Mouse (Mus musculus) granulocyte monocyte progenitor cell, adult 5-6 weeks (primary cell): ENCODE data around the gene Efna4. TPM values are rescaled to one million over a fixed set of nuclear protein-coding genes. Genes with fewer than 3 reads are reported as not detected.

Experiments
- total RNA-seq, 2 experiments: library from RNA; stranded (forward) in 1 of 2; stranded (reverse) in 1 of 2; fragments of 200-712, 200-1000 nt in 1 of 2; fragments of >200 nt in 1 of 2; fragmentation: Nextera tagmentation in 1 of 2; gene quantifications; 2 replicates each; pipeline ENCODE4 v1.2.3; 2014 to 2017

Gene Efna4
- total RNA-seq, 2 experiments from 2014 or later, result 2.1 TPM; not detected in 1

Other genes with a start within 250 kb of the Efna4 start
- gene Rusc1, start 244.7 kb downstream of the Efna4 start, total RNA-seq (2014; fragmentation: Nextera tagmentation), result 34.0 and 34.2 TPM in 2 replicates
- 11.4 and 19.3 TPM in 2 replicates for gene Rusc1, start 244.7 kb downstream of the Efna4 start, total RNA-seq (2017)
- gene Gm43738, start 236.9 kb downstream of the Efna4 start, total RNA-seq (2014; fragmentation: Nextera tagmentation), result not detected in 2 replicates
- gene Gm43738, start 236.9 kb downstream of the Efna4 start, total RNA-seq (2017), result not detected in 2 replicates
- 161 and 178 TPM in 2 replicates for gene Fdps, start 236.1 kb downstream of the Efna4 start, total RNA-seq (2014; fragmentation: Nextera tagmentation)
- 198 and 245 TPM in 2 replicates for gene Fdps, start 236.1 kb downstream of the Efna4 start, total RNA-seq (2017)
- 0.32 TPM in 1 of 2 replicates, not detected in the other for gene Pklr, start 201.9 kb downstream of the Efna4 start, total RNA-seq (2014; fragmentation: Nextera tagmentation)
- gene Pklr, start 201.9 kb downstream of the Efna4 start, total RNA-seq (2017), result 0.26 and 0.43 TPM in 2 replicates
- 0.77 TPM in 1 of 2 replicates, not detected in the other for gene Hcn3, start 177.8 kb downstream of the Efna4 start, total RNA-seq (2014; fragmentation: Nextera tagmentation)
- gene Hcn3, start 177.8 kb downstream of the Efna4 start, total RNA-seq (2017), result 0.56 and 0.82 TPM in 2 replicates
- gene Clk2, start 173.2 kb downstream of the Efna4 start, total RNA-seq (2014; fragmentation: Nextera tagmentation), result 74.6 and 80.2 TPM in 2 replicates
- gene Clk2, start 173.2 kb downstream of the Efna4 start, total RNA-seq (2017), result 51.8 and 67.1 TPM in 2 replicates
- gene Scamp3, start 160.6 kb downstream of the Efna4 start, total RNA-seq (2014; fragmentation: Nextera tagmentation), result 59.6 and 99.0 TPM in 2 replicates
- gene Scamp3, start 160.6 kb downstream of the Efna4 start, total RNA-seq (2017), result 32.9 and 37.2 TPM in 2 replicates
- 23.9 and 27.2 TPM in 2 replicates for gene Fam189b, start 154.9 kb downstream of the Efna4 start, total RNA-seq (2014; fragmentation: Nextera tagmentation)
- gene Fam189b, start 154.9 kb downstream of the Efna4 start, total RNA-seq (2017), result 2.5 and 2.9 TPM in 2 replicates
- 39.7 and 74.2 TPM in 2 replicates for gene Gba, start 135.1 kb downstream of the Efna4 start, total RNA-seq (2014; fragmentation: Nextera tagmentation)
- 49.3 and 50.5 TPM in 2 replicates for gene Gba, start 135.1 kb downstream of the Efna4 start, total RNA-seq (2017)
- not detected in 2 replicates for gene Thbs3, start 122.8 kb downstream of the Efna4 start, total RNA-seq (2014; fragmentation: Nextera tagmentation)
- gene Thbs3, start 122.8 kb downstream of the Efna4 start, total RNA-seq (2017), result 0.13 TPM in 1 of 2 replicates, not detected in the other
- gene Mtx1, start 110.9 kb downstream of the Efna4 start, total RNA-seq (2014; fragmentation: Nextera tagmentation), result 78.6 and 102 TPM in 2 replicates
- gene Mtx1, start 110.9 kb downstream of the Efna4 start, total RNA-seq (2017), result 76.4 and 114 TPM in 2 replicates
- not detected in 2 replicates for gene Muc1, start 109.0 kb downstream of the Efna4 start, total RNA-seq (2014; fragmentation: Nextera tagmentation)
- gene Muc1, start 109.0 kb downstream of the Efna4 start, total RNA-seq (2017), result 0.04 TPM in 1 of 2 replicates, not detected in the other
- 312 and 315 TPM in 2 replicates for gene Krtcap2, start 92.1 kb downstream of the Efna4 start, total RNA-seq (2014; fragmentation: Nextera tagmentation)
- 376 and 384 TPM in 2 replicates for gene Krtcap2, start 92.1 kb downstream of the Efna4 start, total RNA-seq (2017)
- 3.7 and 6.0 TPM in 2 replicates for gene Trim46, start 91.7 kb downstream of the Efna4 start, total RNA-seq (2014; fragmentation: Nextera tagmentation)
- 0.52 and 2.8 TPM in 2 replicates for gene Trim46, start 91.7 kb downstream of the Efna4 start, total RNA-seq (2017)
- gene Dpm3, start 78.7 kb downstream of the Efna4 start, total RNA-seq (2014; fragmentation: Nextera tagmentation), result 31.2 and 122 TPM in 2 replicates
- gene Dpm3, start 78.7 kb downstream of the Efna4 start, total RNA-seq (2017), result 86.0 and 91.7 TPM in 2 replicates
- gene Slc50a1, start 67.5 kb downstream of the Efna4 start, total RNA-seq (2014; fragmentation: Nextera tagmentation), result 55.0 and 80.7 TPM in 2 replicates
- 62.0 and 65.0 TPM in 2 replicates for gene Slc50a1, start 67.5 kb downstream of the Efna4 start, total RNA-seq (2017)
- gene Efna1, start 56.9 kb downstream of the Efna4 start, total RNA-seq (2014; fragmentation: Nextera tagmentation), result not detected in 2 replicates
- not detected in 2 replicates for gene Efna1, start 56.9 kb downstream of the Efna4 start, total RNA-seq (2017)
- gene Efna3, start 15.1 kb downstream of the Efna4 start, total RNA-seq (2014; fragmentation: Nextera tagmentation), result not detected in 2 replicates
- not detected in 2 replicates for gene Efna3, start 15.1 kb downstream of the Efna4 start, total RNA-seq (2017)
- gene Adam15, start 12.0 kb upstream of the Efna4 start, total RNA-seq (2014; fragmentation: Nextera tagmentation), result 42.7 and 80.7 TPM in 2 replicates
- 34.8 and 44.8 TPM in 2 replicates for gene Adam15, start 12.0 kb upstream of the Efna4 start, total RNA-seq (2017)
- not detected in 2 replicates for gene Dcst2, start 23.9 kb upstream of the Efna4 start, total RNA-seq (2014; fragmentation: Nextera tagmentation)
- gene Dcst2, start 23.9 kb upstream of the Efna4 start, total RNA-seq (2017), result not detected in 2 replicates
- gene Dcst1, start 27.2 kb upstream of the Efna4 start, total RNA-seq (2014; fragmentation: Nextera tagmentation), result not detected in 2 replicates
- gene Dcst1, start 27.2 kb upstream of the Efna4 start, total RNA-seq (2017), result not detected in 2 replicates
- gene Zbtb7b, start 56.7 kb upstream of the Efna4 start, total RNA-seq (2014; fragmentation: Nextera tagmentation), result 8.5 and 18.6 TPM in 2 replicates
- 7.5 and 14.0 TPM in 2 replicates for gene Zbtb7b, start 56.7 kb upstream of the Efna4 start, total RNA-seq (2017)
- gene Lenep, start 64.8 kb upstream of the Efna4 start, total RNA-seq (2014; fragmentation: Nextera tagmentation), result 0.64 and 2.1 TPM in 2 replicates
- gene Lenep, start 64.8 kb upstream of the Efna4 start, total RNA-seq (2017), result not detected in 2 replicates
- 27.5 and 41.7 TPM in 2 replicates for gene Flad1, start 73.8 kb upstream of the Efna4 start, total RNA-seq (2014; fragmentation: Nextera tagmentation)
- gene Flad1, start 73.8 kb upstream of the Efna4 start, total RNA-seq (2017), result 15.3 and 16.2 TPM in 2 replicates
- gene Cks1b, start 80.4 kb upstream of the Efna4 start, total RNA-seq (2014; fragmentation: Nextera tagmentation), result 178 and 260 TPM in 2 replicates
- gene Cks1b, start 80.4 kb upstream of the Efna4 start, total RNA-seq (2017), result 194 and 212 TPM in 2 replicates
- gene Shc1, start 80.4 kb upstream of the Efna4 start, total RNA-seq (2014; fragmentation: Nextera tagmentation), result 51.2 and 75.8 TPM in 2 replicates
- 37.7 and 49.1 TPM in 2 replicates for gene Shc1, start 80.4 kb upstream of the Efna4 start, total RNA-seq (2017)
- gene Pygo2, start 92.2 kb upstream of the Efna4 start, total RNA-seq (2014; fragmentation: Nextera tagmentation), result 18.9 and 35.2 TPM in 2 replicates
- gene Pygo2, start 92.2 kb upstream of the Efna4 start, total RNA-seq (2017), result 8.8 and 8.9 TPM in 2 replicates
- 9.7 TPM in 2 replicates for gene Pbxip1, start 98.7 kb upstream of the Efna4 start, total RNA-seq (2014; fragmentation: Nextera tagmentation)
- gene Pbxip1, start 98.7 kb upstream of the Efna4 start, total RNA-seq (2017), result 7.8 and 12.2 TPM in 2 replicates
- 13.3 and 20.7 TPM in 2 replicates for gene Pmvk, start 116.5 kb upstream of the Efna4 start, total RNA-seq (2014; fragmentation: Nextera tagmentation)
- gene Pmvk, start 116.5 kb upstream of the Efna4 start, total RNA-seq (2017), result 9.5 and 22.8 TPM in 2 replicates
- gene Kcnn3, start 182.1 kb upstream of the Efna4 start, total RNA-seq (2014; fragmentation: Nextera tagmentation), result not detected in 2 replicates
- not detected in 2 replicates for gene Kcnn3, start 182.1 kb upstream of the Efna4 start, total RNA-seq (2017)